Mouse (Mus musculus): ENCODE data around the gene Olfr773.
"Not testable (repeated sequence)": the region's sequence is repeated elsewhere in the genome, so short reads cannot be mapped to it uniquely, and the experiment has no call there.

Gene Olfr773

DNA sequence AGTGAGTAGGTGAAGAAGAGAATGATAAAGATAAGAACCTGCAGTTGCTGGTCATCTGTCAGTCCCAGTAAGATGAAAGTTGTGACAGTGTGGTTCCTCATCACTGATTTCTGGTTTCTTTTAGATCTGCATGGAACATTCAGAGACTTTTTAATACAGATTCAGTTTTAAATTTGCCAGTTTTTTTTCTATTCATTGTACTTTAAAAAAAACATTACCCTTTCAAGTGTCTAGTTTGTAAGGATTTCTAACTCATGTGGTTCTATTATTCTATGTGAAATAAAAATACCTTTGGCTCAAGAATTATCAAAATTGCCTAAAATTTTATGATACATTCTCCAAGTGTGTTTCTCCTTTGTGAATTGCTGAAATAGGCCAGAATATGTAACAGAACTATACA lies at the start of gene Olfr773:
Gene Olfr773 (minus strand): TSS at position 101 of the 400 bp plus-strand sequence.
- DNase-seq (ENCODE audit: low read depth, low spot score), result not testable (repeated sequence)

DNA sequence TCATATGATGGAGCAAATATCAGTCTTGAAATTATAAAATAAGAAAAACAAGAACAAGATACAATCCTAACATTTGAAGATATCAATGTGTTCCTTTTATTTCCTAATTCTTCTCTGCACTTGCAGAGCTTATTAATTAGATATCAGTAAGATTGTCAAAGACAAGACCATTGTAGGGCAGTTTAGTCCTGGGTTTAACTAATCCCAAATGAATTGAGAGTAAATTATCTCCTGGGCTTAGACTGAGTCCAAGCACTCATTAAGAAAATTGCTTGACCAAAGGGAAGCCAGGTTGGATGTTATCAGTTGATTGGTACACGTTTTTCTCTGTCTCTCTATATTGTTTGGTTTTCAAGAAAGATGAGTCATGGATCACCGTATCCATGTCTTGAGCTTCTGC lies 48.7 kb upstream of the Olfr773 start, which contains the start of gene Olfr774:
Gene Olfr774 (plus strand): TSS at position 301 of the 400 bp plus-strand sequence.
- no peak for DNase-seq (ENCODE audit: low read depth, low spot score)

- DNase-seq (ENCODE audit: low read depth, low spot score), result no peak
These were observed 43.5 kb upstream of the Olfr773 start for GRCm38 (mm10) chr10:129230737-129231136.

DNA sequence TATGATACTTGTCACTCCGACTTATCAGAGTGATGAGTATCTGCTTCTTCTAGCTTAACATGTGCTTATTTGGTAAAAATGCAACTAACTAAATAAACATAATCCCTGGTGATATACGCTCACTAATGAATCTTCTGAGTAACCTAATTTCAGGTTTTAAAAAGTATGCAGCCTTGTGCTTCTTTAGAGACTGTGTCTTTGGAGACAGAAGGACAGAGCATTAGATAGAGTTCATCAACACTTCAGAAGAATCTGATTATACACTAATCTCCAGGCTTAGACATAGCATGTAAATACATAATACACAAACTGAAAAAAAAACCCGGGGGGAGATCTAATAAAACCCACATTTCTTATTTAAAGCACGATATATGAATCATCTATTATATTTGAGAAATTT lies 9.4 kb downstream of the Olfr773 start, which contains the start of gene Olfr772:
Gene Olfr772 (minus strand): TSS at position 101 of the 400 bp plus-strand sequence.
- not testable (repeated sequence) for DNase-seq (ENCODE audit: low read depth, low spot score)

- DNase-seq (ENCODE audit: low read depth, low spot score), result no peak
These were observed 22.6 kb downstream of the Olfr773 start, which contains the start of gene Olfr771 for GRCm38 (mm10) chr10:129164651-129165050. TSS of gene Olfr771 (minus strand) at chr10:129164751.

- no peak for DNase-seq (ENCODE audit: low read depth, low spot score)
These were observed 48.3 kb downstream of the Olfr773 start, which contains the start of gene Olfr770 for GRCm38 (mm10) chr10:129138898-129139297. TSS of gene Olfr770 (minus strand) at chr10:129138998.
